Mouse (Mus musculus) cerebellum, adult 2 months (tissue): ENCODE measurements around the gene Tmem259.

Source experiments
- CTCF ChIP-seq: fragments of 200-500 bp; IDR thresholded peaks from 2 replicates; pipeline ENCODE4 v1.5.1; 2011; ENCODE audit warnings: low read depth, mild to moderate bottlenecking, control low read depth, low read length, moderate library complexity, borderline replicate concordance; ENCODE audit not compliant: insufficient read depth
- POLR2A ChIP-seq: fragments of 200-500 bp; IDR thresholded peaks from 2 replicates; pipeline ENCODE4 v1.6.1; 2011; ENCODE audit warnings: low read length, control low read depth, borderline replicate concordance; ENCODE audit not compliant: insufficient read depth

GRCm38 (mm10) chr10:80024229-80025043, 40.3 kb upstream of the Tmem259 start:
- TF ChIP-seq POLR2A (no peak), CTCF (no peak)
